Mouse (Mus musculus) olfactory bulb, adult 2 months (tissue): Measurements from ENCODE around the gene Tmem132d. TPM values are rescaled to one million over a fixed set of nuclear protein-coding genes. Genes with fewer than 3 reads are reported as not detected.

Experiments
- H3K27ac ChIP-seq: fragments of 200-500 bp; 2 replicates; pipeline ENCODE4 v1.5.1; 2012; ENCODE audit warnings: low read depth, low read length; ENCODE audit not compliant: insufficient read depth
- H3K4me1 ChIP-seq: fragments of 200-500 bp; 2 replicates; pipeline ENCODE4 v1.6.1; 2012; ENCODE audit warnings: low read length; ENCODE audit not compliant: control insufficient read depth, insufficient read depth
- H3K4me3 ChIP-seq: fragments of 200-500 bp; 2 replicates; pipeline ENCODE4 v1.5.1; 2012; ENCODE audit warnings: mild to moderate bottlenecking, low read depth, low read length, moderate library complexity; ENCODE audit not compliant: insufficient read depth
- CTCF ChIP-seq: fragments of 200-500 bp; IDR thresholded peaks from 2 replicates; pipeline ENCODE4 v1.5.1; 2012; ENCODE audit warnings: low read depth, mild to moderate bottlenecking, low read length, moderate library complexity; ENCODE audit not compliant: insufficient read depth
- POLR2A ChIP-seq: fragments of 200-500 bp; IDR thresholded peaks from 2 replicates; pipeline ENCODE4 v1.6.1; 2012; ENCODE audit warnings: mild to moderate bottlenecking, low read depth, low read length, moderate library complexity; ENCODE audit not compliant: insufficient read depth
- WGBS: fragments of 180-500 bp; shearing (Covaris S2); methylation state at CpG from one replicate; pipeline ENCODE4 v1.1.7; 2018; 5-methylcytosine and 5-hydroxymethylcytosine counted together
- polyA plus RNA-seq: library from polyadenylated mRNA; stranded (reverse); fragments of >200 nt; gene quantifications from 2 replicates; pipeline ENCODE4 v1.2.4, GENCODE M21; 2012; ENCODE audit warnings: low replicate concordance; ENCODE audit not compliant: missing spikeins, insufficient read depth, insufficient read length

Gene Tmem132d
- polyA plus RNA-seq, 1 experiment, result not detected

- Histone ChIP-seq H3K4me1 (no peaks in the 10 kb centered on the region), H3K27ac (no peak overlapping the region), H3K4me3 (no peak overlapping the region)
- WGBS, result 50% methylated on average over 8 of the region's 8 CpGs
- TF ChIP-seq CTCF, result no peak
- no peak for TF ChIP-seq POLR2A
Observed at GRCm38 (mm10) chr5:128102556-128102955, 330.3 kb downstream of the Tmem132d start.

GRCm38 (mm10) chr5:128100331-128100730 lies 332.5 kb downstream of the Tmem132d start:
- no peaks in the 10 kb centered on the region for H3K4me1 ChIP-seq
- TF ChIP-seq CTCF, result no peak
- no peak for TF ChIP-seq POLR2A
- no peak overlapping the region for H3K27ac ChIP-seq
- H3K4me3 ChIP-seq, result no peak overlapping the region
- WGBS, result 77% methylated on average over 5 of the region's 5 CpGs

- no peak for TF ChIP-seq POLR2A
- TF ChIP-seq CTCF, result no peak
- Histone ChIP-seq H3K4me1 (no peaks in the 10 kb centered on the region), H3K27ac (no peak overlapping the region), H3K4me3 (no peak overlapping the region)
- 81% methylated on average over 2 of the region's 2 CpGs for WGBS
Observed at GRCm38 (mm10) chr5:128099439-128099838, 333.4 kb downstream of the Tmem132d start.

- 77% methylated on average over 5 of the region's 5 CpGs for WGBS
- Histone ChIP-seq H3K27ac (no peak overlapping the region), H3K4me3 (no peak overlapping the region), H3K4me1 (no peaks in the 10 kb centered on the region)
- TF ChIP-seq POLR2A (no peak), CTCF (no peak)
Observed at GRCm38 (mm10) chr5:128090578-128090977, 342.3 kb downstream of the Tmem132d start.

GRCm38 (mm10) chr5:128075456-128075855 lies 357.4 kb downstream of the Tmem132d start:
- 68% methylated on average over 5 of the region's 5 CpGs for WGBS
- no peak for TF ChIP-seq POLR2A
- TF ChIP-seq CTCF, result no peak
- H3K4me1 ChIP-seq, result no peaks in the 10 kb centered on the region

GRCm38 (mm10) chr5:128072616-128073015 lies 360.3 kb downstream of the Tmem132d start:
- TF ChIP-seq CTCF, result no peak
- H3K27ac ChIP-seq, result no peak overlapping the region
- H3K4me1 ChIP-seq, result no peaks in the 10 kb centered on the region
- 96% methylated on average over 2 of the region's 2 CpGs for WGBS
- H3K4me3 ChIP-seq, result no peak overlapping the region

More at GRCm38 (mm10) chr5:128075456-128075855, 357.4 kb downstream of the Tmem132d start:
- H3K27ac ChIP-seq, result no peak overlapping the region
- H3K4me3 ChIP-seq, result no peak overlapping the region

GRCm38 (mm10) chr5:128041781-128042180 lies 391.1 kb downstream of the Tmem132d start:
- TF ChIP-seq CTCF (no peak), POLR2A (no peak)
- whole genome bisulfite sequencing, result 60% methylated on average over 9 of the region's 9 CpGs
- H3K4me3 ChIP-seq, result no peak overlapping the region
- no peaks in the 10 kb centered on the region for H3K4me1 ChIP-seq
- no peak overlapping the region for H3K27ac ChIP-seq

GRCm38 (mm10) chr5:128040036-128040435 lies 392.8 kb downstream of the Tmem132d start:
- H3K4me3 ChIP-seq, result no peak overlapping the region
- H3K4me1 ChIP-seq, result no peaks in the 10 kb centered on the region
- 84% methylated on average over 6 of the region's 6 CpGs for WGBS
- H3K27ac ChIP-seq, result no peak overlapping the region
- TF ChIP-seq CTCF (no peak), POLR2A (no peak)

GRCm38 (mm10) chr5:128027076-128027475 lies 405.8 kb downstream of the Tmem132d start:
- peaks cover 4% of the 10 kb centered on the region; the same call in 1 of the 2 replicates for H3K4me1 ChIP-seq
- 25% methylated on average over 2 of the region's 2 CpGs for WGBS
- no peak overlapping the region for H3K27ac ChIP-seq
- no peak overlapping the region for H3K4me3 ChIP-seq
- no peak for TF ChIP-seq POLR2A
- TF ChIP-seq CTCF, result no peak

GRCm38 (mm10) chr5:128004666-128005065 lies 428.2 kb downstream of the Tmem132d start:
- WGBS, result 60% methylated on average over 9 of the region's 9 CpGs
- Histone ChIP-seq H3K27ac (no peak overlapping the region), H3K4me1 (no peaks in the 10 kb centered on the region; the same call in 1 of the 2 replicates), H3K4me3 (no peak overlapping the region)
- TF ChIP-seq CTCF, result no peak
- no peak for TF ChIP-seq POLR2A
